10 mouse cellular contexts compared by ENCODE assay signal in the genomic region with DNA sequence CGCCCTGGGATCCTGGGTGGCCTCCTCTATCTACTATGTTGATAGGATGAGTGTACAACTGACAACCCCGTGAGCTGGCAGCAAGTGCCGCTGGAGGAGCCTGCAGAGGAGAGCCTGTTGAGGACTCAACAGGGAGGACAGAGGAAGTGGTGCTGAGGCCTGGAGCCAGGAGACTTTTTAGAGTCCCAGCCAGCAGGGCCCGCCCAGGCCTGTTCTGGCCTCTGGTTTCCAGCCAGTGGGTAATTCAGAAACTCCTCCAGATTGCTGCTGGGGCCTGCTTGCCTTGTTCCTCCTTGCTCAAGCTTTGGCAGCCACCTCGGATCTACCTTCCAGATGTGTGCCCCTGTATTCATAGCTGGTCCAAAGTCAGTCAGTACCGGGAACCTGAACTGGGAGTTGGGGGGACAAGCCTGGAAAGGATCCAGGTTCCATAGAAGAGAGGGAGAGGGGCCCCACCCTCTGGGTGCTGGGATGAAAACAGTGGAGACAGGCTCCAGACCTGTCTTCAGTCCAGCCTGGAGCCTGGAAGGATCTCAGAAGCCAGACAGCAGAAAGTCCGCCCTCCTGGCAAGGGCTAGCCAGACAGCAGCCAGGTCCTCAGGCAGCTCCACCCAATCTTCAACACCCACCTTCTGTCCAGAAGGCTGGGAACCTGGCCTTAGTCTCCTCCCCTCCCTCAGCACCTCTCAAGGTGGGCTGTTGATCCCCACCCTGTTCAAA. TPM values are rescaled to one million over a fixed set of nuclear protein-coding genes. Genes with fewer than 3 reads are reported as not detected.
DNase-seq lines count a peak whose midpoint lies in the region; ATAC-seq and TF ChIP-seq lines count a peak whose summit lies in the region.
"Had no signal": no experiment of that assay in that cellular context is flagged by ENCODE, and none has a peak within 500 bp of the region (broad histone marks: within the 10 kb centered on the region; RNA-seq: fewer than 3 reads in every experiment).

No protein-coding gene starts in this region.

- no peak for TF ChIP-seq CTCF in hindbrain, postnatal 0 days (IDR thresholded peaks at IDR 0.05; ENCODE audit: low read depth)

- H3K27ac ChIP-seq in hindbrain, postnatal 0 days: peak overlapping the region; percentile 32; the same call in 1 of the 2 replicates
- H3K27ac ChIP-seq in hindbrain, embryonic 14.5 days: no peak overlapping the region
- peak overlapping the region; percentile 75 for H3K27ac ChIP-seq in embryonic facial prominence, embryonic 14.5 days (replicated peaks; ENCODE audit: low read depth, low read length)
- H3K27ac ChIP-seq: neural tube, embryonic 12.5 days had no signal

- no peaks in the 10 kb centered on the region for H3K27me3 ChIP-seq in hindbrain, postnatal 0 days (ENCODE audit: insufficient read depth, low read length)
- no peaks in the 10 kb centered on the region for H3K27me3 ChIP-seq in hindbrain, embryonic 14.5 days (ENCODE audit: control insufficient read depth, insufficient read depth, low read length)
- no peaks in the 10 kb centered on the region for H3K27me3 ChIP-seq in embryonic facial prominence, embryonic 14.5 days (replicated peaks; ENCODE audit: control insufficient read depth, insufficient read depth, low read length)
- H3K27me3 ChIP-seq: neural tube, embryonic 12.5 days had no signal

- no peaks in the 10 kb centered on the region for H3K4me1 ChIP-seq in hindbrain, postnatal 0 days (ENCODE audit: insufficient read depth, low read length)
- peaks cover 2% of the 10 kb centered on the region; the same call in 1 of the 2 replicates for H3K4me1 ChIP-seq in hindbrain, embryonic 14.5 days (replicated peaks; ENCODE audit: control insufficient read depth, insufficient read depth, low read length)
- peaks cover 17% of the 10 kb centered on the region for H3K4me1 ChIP-seq in embryonic facial prominence, embryonic 14.5 days (ENCODE audit: control insufficient read depth, insufficient read depth, low read length)
- H3K4me1 ChIP-seq: neural tube, embryonic 12.5 days had no signal

- no peak overlapping the region for H3K4me3 ChIP-seq in hindbrain, postnatal 0 days (ENCODE audit: low read length)
- no peak overlapping the region for H3K4me3 ChIP-seq in hindbrain, embryonic 14.5 days (replicated peaks; ENCODE audit: low read length)
- H3K4me3 ChIP-seq in embryonic facial prominence, embryonic 14.5 days (ENCODE audit: low read depth, low read length): no peak overlapping the region
- H3K4me3 ChIP-seq: neural tube, embryonic 12.5 days had no signal

- H3K9me3 ChIP-seq in hindbrain, postnatal 0 days (ENCODE audit: low read length): no peaks in the 10 kb centered on the region
- no peaks in the 10 kb centered on the region for H3K9me3 ChIP-seq in hindbrain, embryonic 14.5 days (ENCODE audit: control insufficient read depth, low read length)
- H3K9me3 ChIP-seq in embryonic facial prominence, embryonic 14.5 days (ENCODE audit: control insufficient read depth, low read length): no peaks in the 10 kb centered on the region
- H3K9me3 ChIP-seq: neural tube, embryonic 12.5 days had no signal

- WGBS in hindbrain, postnatal 0 days: 55% methylated on average over 7 of the region's 7 CpGs
- 85% methylated on average over 7 of the region's 7 CpGs for WGBS in hindbrain, embryonic 14.5 days
- WGBS in embryonic facial prominence, embryonic 14.5 days: 52% methylated on average over 7 of the region's 7 CpGs

- no peak overlapping the region for H3K4me2 ChIP-seq in hindbrain, postnatal 0 days (ENCODE audit: low read depth, low read length)
- H3K4me2 ChIP-seq in hindbrain, embryonic 14.5 days (replicated peaks): no peak overlapping the region
- no peak overlapping the region for H3K4me2 ChIP-seq in embryonic facial prominence, embryonic 14.5 days (ENCODE audit: low read depth, low read length)
- H3K4me2 ChIP-seq: neural tube, embryonic 12.5 days had no signal

- H3K36me3 ChIP-seq in hindbrain, postnatal 0 days (ENCODE audit: insufficient read depth, low read length): no peaks in the 10 kb centered on the region
- H3K36me3 ChIP-seq in hindbrain, embryonic 14.5 days (replicated peaks; ENCODE audit: control insufficient read depth, insufficient read depth): no peaks in the 10 kb centered on the region
- H3K36me3 ChIP-seq in embryonic facial prominence, embryonic 14.5 days (ENCODE audit: control insufficient read depth, insufficient read depth, low read length): no peaks in the 10 kb centered on the region
- H3K36me3 ChIP-seq: neural tube, embryonic 12.5 days had no signal

- peak; percentile 30 for DNase-seq in hindbrain, postnatal 0 days (ENCODE audit: low spot score)
- DNase-seq in hindbrain, embryonic 14.5 days (ENCODE audit: low spot score): no peak
- peak; percentile 83 for DNase-seq in embryonic facial prominence, embryonic 14.5 days (ENCODE audit: low spot score)
- DNase-seq in heart, postnatal 14 days: peak; percentile 79
- peak; percentile 81 for DNase-seq in lung, postnatal 36 days
- no peak for DNase-seq in thymus, postnatal 14 days
- no peak for DNase-seq in B cell, adult 2 months
- no peak for DNase-seq in spleen, postnatal 4 days (ENCODE audit: low spot score in 2 of 2)

- intact Hi-C loops in heart, postnatal 14 days (cut with DNase I): no loop called here

- no peak for ATAC-seq in hindbrain, postnatal 0 days
- ATAC-seq in hindbrain, embryonic 14.5 days (ENCODE audit: low FRiP score): no peak
- ATAC-seq in embryonic facial prominence, embryonic 14.5 days (ENCODE audit: low read depth): peak; percentile 47

- no peak overlapping the region for H3K9ac ChIP-seq in hindbrain, postnatal 0 days (replicated peaks; ENCODE audit: low read length)
- no peak overlapping the region for H3K9ac ChIP-seq in hindbrain, embryonic 14.5 days
- peak overlapping the region; percentile 8; the same call in 1 of the 2 replicates for H3K9ac ChIP-seq in embryonic facial prominence, embryonic 14.5 days (ENCODE audit: low read depth, low read length)
- H3K9ac ChIP-seq: neural tube, embryonic 12.5 days had no signal

RNA-seq across cellular contexts. Expression of a gene that starts 41.6 kb away (rescaled TPM):
- total RNA-seq in hindbrain, postnatal 0 days (2014; rRNA removed): not detected in 2 replicates
- not detected in 2 replicates for polyA plus RNA-seq in hindbrain, postnatal 0 days (2015; fragmentation: Nextera tagmentation; extraction: Ambion mirVana)
- polyA plus RNA-seq in hindbrain, embryonic 14.5 days (2014; fragmentation: Nextera tagmentation; extraction: Ambion mirVana): not detected in 2 replicates
- polyA plus RNA-seq in embryonic facial prominence, embryonic 14.5 days (2014; fragmentation: Nextera tagmentation; extraction: Ambion mirVana): not detected in 2 replicates
- total RNA-seq in heart, postnatal 14 days (2021): not detected
- total RNA-seq: hematopoietic stem cell, adult 5-6 weeks had no signal
- polyA plus RNA-seq: neural tube, embryonic 12.5 days had no signal

RNA-seq across cellular contexts. Expression of a gene that starts 49.5 kb away (rescaled TPM):
- total RNA-seq in hindbrain, postnatal 0 days (2014; rRNA removed): 5.8 and 10.0 TPM in 2 replicates
- polyA plus RNA-seq in hindbrain, postnatal 0 days (2015; fragmentation: Nextera tagmentation; extraction: Ambion mirVana): 9.1 and 9.3 TPM in 2 replicates
- 12.3 and 13.1 TPM in 2 replicates for polyA plus RNA-seq in hindbrain, embryonic 14.5 days (2014; fragmentation: Nextera tagmentation; extraction: Ambion mirVana)
- 12.9 TPM in 2 replicates for polyA plus RNA-seq in embryonic facial prominence, embryonic 14.5 days (2014; fragmentation: Nextera tagmentation; extraction: Ambion mirVana)
- total RNA-seq in heart, postnatal 14 days (2021): 1 to 10 TPM; 3.8 to 4.3 TPM

Comparison
In these comparisons a context has a peak if more than half of its experiments do, and no peak if none do; other contexts are left out.
1. DNase-seq: peak in hindbrain, postnatal 0 days (single experiment), embryonic facial prominence, embryonic 14.5 days (single experiment), heart, postnatal 14 days (2 of 2) and lung, postnatal 36 days (single experiment); none in hindbrain, embryonic 14.5 days (single experiment), thymus, postnatal 14 days (single experiment), B cell, adult 2 months (0 of 2) and spleen, postnatal 4 days (0 of 2).